Mouse (Mus musculus) bone marrow, adult 2 months (tissue): ENCODE measurements around the gene Rapgef4.

Experiments used
- CTCF ChIP-seq: fragments of 200-500 bp; IDR thresholded peaks from 2 replicates; pipeline ENCODE4 v1.5.1; 2011; ENCODE audit warnings: low read length, control low read depth; ENCODE audit not compliant: control insufficient read depth, insufficient read depth
- POLR2A ChIP-seq: fragments of 200-500 bp; IDR thresholded peaks from 2 replicates; pipeline ENCODE4 v1.6.1; 2011; ENCODE audit warnings: low read depth, mild to moderate bottlenecking, control low read depth, low read length, borderline replicate concordance; ENCODE audit not compliant: control insufficient read depth

GRCm38 (mm10) chr2:72238925-72239324 lies 257.9 kb downstream of the Rapgef4 start:
- TF ChIP-seq CTCF = no peak
- no peak for TF ChIP-seq POLR2A
